Mouse (Mus musculus): ENCODE data around the gene Txndc8.

- no peak for TF ChIP-seq GATA1 (IDR thresholded peaks at IDR 0.05; ENCODE audit: borderline replicate concordance, low read length)
- no peak for TF ChIP-seq FLI1 (IDR thresholded peaks at IDR 0.05; ENCODE audit: low read length)
These were observed 34.4 kb downstream of the Txndc8 start for GRCm38 (mm10) chr4:57974400-57975117.

All from megakaryocyte, embryonic 14.5 days (primary cell).